Mouse (Mus musculus) common myeloid progenitor, adult 5-6 weeks (primary cell): ENCODE results near the gene Cdh13. TPM values are rescaled to one million over a fixed set of nuclear protein-coding genes. Genes with fewer than 3 reads are reported as not detected.

Experiments used
- ATAC-seq: replicated peaks from 2 replicates; pipeline ENCODE4 v1.8.0; 2016; ENCODE audit warnings: low read depth, mild to moderate bottlenecking, moderate TSS enrichment, inconsistent platforms; ENCODE audit not compliant: poor library complexity, severe bottlenecking
- total RNA-seq: library from RNA; stranded (forward); fragments of 200-1000, 187-1606 nt; gene quantifications from 2 replicates; pipeline ENCODE4 v1.2.3, GENCODE M21; 2017

The Cdh13 gene
- total RNA-seq, 1 experiment from 2014 or later: not detected

DNA sequence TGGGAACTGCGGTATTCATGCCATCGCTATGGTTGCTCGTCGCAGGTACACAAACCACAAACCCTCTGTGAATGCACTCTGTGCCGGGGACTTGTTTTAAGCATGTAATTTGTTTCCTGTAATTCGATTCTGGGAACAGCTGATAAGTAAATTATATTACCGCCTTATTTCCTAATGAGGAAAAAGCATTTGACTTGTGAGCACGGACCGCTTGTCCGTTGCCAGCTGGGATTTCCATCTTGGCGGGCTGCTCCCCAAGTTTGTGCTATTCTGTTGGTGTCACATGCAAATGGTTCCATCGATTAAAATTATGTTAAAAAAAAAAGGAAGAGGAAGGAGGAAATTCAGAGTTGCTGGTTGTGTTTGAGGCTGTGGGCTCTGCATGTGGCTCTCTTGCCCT lies 569.3 kb downstream of the Cdh13 start:
- no peak for ATAC-seq

DNA sequence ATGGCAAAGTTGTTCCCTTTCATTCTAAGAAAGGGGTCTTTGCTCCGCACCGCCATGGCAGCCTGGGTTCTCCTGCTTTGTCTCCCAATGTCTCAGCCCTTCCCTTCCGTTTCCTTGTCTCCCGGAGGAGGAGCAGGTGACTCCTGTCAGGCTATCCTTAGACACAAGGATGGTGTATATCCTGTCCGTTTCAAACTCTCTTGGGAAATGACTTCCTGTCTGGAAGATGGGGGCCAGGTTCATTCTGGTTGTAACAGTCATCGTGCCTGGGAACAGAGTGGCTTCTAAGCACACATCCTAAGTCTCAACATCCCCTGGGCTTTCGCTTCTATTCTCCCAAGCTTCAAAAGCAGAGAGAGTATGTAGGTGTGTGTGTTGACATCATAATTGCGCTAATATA lies 571.1 kb downstream of the Cdh13 start:
- ATAC-seq: no peak

DNA sequence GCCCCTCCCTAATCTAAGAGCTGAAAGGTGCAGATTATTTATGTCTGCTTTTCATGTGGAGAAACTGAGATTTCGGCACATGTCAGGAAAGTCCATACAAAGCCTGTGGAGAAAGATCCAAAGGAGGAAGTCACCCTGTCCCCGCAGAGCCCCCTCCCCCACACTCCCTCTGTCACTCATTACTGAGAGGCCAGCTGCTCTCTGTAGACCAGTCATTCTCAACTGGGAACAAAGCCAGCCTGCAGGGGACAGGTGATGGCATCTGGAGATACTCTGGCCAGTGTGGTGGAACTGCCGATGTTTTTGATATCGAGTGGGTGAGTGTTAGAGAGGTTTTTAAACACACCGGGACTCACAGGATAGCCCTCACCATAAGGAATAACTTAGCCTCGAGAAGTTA lies 582.8 kb downstream of the Cdh13 start:
- no peak for ATAC-seq

DNA sequence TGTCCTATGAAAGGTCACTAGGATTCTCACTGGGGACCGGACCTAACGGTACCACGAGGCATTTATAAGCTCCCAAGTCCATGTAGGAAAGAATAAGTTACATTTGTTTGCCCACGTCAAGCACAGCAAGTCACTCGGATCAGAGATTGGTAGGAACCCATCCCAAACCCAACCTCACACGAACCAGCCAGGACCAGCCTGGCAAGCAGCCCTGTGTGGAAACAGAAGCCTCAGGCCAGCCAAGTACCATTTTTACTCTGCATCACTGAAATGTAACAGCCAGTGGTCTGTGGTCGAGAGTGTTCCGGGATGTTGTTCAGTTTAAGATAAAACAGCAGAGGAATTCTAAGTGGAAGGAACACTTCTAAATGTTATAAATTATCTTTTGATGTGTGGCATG lies 587.2 kb downstream of the Cdh13 start:
- no peak for ATAC-seq

DNA sequence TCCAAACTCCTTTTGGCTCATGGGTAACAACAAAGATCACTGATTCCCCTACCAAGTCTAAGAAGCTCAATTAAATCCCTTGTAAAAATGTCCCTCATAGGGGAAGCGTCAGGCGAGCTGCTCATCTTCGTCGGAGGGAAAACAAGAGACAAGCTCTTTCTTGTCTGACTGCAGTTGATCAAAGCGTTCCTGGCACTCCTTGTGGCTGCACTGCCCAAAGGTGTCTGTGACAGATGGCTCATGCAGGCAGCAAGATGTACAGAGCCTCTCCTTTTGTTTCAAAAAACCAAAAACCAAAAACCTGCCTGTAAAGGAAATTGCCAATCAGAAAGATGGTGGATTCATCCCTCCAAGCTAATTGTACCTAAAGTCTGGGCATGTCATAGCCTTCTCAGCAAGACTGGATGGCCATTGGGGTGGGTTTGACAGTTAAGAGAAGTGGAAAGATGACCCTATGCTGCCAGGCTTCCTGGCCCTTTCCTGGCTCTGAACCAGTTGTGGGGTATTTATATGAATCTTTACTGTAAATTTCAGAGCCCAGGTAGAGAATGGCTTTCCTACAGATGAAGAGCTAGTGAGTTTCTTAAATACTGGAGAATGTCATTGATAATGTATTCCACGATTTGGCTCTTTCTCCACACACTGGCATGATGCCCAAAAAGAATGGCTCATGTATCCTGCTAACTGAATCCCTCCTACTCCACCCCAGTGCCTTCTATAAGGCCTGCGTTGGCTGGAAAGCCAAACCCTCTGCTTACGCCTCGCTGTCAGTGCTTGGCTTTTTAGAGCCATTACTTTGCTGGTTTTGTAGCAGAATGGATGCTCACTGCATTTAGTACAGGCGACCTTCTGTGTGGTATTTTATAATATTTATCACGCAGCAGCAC lies 596.6 kb downstream of the Cdh13 start:
- no peak for ATAC-seq

DNA sequence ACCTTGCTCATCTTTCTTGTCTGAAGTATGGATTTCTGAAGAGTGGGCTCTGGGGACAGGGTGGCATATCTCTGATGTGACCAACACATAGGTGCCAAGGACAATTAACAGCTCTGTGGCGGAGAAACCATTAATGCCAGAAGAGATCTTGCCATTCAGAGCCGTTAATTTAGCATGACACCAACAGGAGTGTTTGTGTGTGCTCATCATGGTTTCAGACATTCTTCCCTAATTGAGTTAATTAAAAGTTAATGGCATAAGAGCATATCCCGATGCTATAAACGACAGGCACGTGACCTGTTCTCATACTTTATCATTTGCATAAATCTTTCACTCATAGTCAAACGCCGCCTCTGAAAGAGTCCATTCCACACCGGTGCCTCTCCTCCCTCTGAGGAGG lies 600.8 kb downstream of the Cdh13 start:
- ATAC-seq: no peak

DNA sequence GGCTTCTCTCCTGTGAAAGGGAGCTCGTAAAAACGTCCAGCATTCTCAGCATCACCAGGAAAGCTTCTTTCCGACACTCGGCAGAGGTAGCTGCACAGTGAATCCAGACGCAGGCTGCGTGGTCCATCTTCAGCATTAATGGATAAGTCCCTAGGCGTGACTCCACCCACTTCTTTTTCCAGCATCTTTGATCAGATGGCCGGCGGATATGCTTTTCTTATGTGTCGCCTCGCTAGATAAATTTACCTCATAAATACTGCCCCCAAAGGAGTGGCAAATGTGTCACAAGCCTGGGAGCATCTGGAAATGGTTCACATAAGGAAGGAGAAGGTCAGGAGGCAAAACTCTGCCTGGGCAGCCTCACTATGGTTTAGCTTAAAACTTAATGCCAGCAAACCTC lies 601.5 kb downstream of the Cdh13 start:
- no peak for ATAC-seq

DNA sequence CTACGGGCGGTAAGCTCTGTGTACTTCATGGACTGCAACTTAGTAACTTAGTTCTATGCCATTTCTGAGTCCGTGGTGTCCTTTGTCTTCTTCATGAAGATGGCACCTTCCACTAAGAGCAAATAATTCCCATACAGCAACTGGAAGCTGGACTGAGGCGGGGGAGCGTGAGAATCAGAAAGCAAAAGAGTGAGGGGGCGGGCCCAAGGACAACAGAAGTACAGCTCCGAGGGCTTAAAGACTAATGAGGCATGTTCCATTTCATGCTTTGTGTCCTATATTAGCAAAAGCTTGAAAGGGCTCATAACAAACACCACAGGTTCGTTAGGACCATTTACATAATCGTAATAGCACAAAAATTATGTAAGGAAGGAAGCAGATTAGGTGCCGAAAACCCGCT lies 618.9 kb downstream of the Cdh13 start:
- ATAC-seq: no peak

DNA sequence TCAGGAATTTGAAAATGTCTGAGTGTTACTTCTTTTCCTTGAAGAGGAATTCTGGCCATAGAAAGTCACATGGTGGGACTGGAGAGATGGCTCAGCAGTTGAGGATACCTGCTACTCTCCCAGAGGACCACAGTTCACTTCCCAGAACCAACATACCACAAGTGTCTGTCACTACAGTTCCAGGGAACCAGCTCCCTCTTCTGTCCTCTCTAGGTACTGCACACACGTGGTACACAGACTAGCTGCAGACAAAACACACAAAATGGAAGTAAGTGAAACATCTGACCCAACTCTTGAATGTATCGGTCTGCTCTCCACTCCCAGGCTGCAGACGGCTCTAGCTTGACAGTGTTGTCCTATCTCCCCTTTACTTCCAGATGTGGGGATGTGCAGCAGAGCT lies 633.0 kb downstream of the Cdh13 start:
- ATAC-seq: no peak

DNA sequence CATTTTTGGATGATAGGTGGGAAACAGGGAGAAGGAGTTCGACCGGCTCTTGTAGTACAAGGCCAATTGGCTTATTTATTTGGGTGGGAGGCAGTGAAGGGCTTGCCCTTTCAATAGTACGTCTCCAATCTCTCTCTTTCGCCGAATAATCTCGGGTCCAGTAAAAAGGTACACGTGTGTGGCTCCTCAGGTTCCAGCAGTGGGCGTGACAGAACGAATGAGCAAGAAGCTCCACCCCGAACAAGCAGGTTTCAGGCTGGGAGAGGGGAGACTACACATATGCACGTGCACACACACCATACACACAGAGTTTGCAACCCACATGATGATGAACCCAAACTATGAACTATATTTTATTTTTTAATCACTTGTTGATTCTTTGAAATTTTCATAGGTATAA lies 653.9 kb downstream of the Cdh13 start:
- no peak for ATAC-seq

DNA sequence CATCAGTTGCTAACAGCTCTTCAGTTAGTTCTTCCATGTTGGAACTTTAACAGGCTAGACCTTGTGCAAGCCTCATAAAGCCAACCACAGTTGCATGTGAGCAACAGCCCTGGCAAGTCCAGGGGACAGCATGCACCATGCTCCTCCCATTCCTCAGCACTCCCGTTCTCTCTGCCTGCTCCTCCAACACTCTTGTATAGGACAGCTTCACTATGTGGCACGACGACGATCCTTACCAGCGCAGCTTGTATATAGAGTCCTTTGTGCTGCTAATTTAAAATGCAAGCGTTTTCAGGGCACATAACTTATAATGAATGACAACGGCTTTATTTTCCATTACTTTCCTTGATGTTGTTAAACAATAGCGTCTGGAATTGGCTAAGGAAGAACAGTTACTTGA lies 654.5 kb downstream of the Cdh13 start:
- no peak for ATAC-seq

DNA sequence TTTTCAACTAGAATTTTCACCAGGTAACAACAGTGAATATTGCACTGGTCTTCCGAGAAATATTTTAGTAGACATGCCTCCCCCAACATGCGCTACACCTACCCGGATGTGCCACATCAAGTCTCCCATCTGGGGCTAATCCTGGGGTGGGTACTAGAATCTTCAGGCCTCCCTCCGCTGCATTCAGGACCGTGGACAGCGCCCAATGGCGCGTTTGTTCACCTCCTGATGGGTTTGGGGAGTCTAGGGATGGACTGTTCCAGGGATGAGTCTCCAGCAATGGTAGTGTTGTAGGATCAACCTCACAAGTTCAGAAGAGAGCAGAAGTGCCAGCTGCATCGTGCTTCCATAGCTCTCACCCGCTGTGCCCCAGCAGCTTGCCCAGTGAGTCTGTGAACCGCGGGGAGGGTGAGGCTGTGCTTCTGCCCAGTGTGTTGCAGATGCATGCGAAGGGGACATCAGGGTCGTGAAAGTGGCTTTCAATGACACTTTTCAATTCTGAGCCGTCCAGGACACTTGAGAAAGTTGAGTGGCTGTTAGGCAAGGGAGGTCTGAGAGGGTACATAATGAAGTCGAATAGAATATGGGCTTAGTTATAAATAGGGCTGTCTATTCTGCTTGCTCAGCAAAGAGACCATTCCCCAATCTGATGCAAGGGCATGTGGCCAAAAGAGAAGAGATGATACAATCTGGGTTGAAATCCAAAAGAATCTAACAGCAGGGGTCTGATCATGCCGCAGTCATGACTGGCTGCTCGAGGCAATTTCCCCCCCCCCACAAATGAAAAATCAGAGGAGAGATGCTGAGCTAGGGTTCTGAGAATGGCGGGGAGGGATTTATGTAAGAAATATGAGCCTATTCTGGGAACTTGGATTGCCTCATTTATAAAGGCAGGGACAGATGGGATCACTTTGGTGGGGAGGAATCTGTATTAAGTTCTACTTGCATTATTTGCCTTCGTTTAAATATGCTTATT lies 668.5 kb downstream of the Cdh13 start:
- no peak for ATAC-seq

DNA sequence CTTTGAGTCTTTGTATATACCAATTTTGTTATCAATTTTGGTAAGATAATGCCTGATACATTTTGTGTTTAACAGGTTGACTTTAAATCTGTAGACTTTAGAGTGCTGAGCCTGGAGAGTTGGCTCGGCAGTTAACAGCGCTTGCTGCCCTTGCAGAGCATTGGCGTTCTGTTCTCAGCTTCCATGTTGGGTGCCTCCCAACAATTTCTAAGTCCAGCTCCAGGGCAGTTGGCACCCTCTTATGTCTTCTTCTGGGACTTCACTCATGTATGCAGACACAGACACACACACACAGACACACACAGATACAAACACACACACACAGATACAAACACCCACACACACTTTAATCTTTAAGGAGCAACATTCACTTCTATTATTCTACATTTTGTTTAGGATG lies 672.6 kb downstream of the Cdh13 start:
- ATAC-seq: no peak

DNA sequence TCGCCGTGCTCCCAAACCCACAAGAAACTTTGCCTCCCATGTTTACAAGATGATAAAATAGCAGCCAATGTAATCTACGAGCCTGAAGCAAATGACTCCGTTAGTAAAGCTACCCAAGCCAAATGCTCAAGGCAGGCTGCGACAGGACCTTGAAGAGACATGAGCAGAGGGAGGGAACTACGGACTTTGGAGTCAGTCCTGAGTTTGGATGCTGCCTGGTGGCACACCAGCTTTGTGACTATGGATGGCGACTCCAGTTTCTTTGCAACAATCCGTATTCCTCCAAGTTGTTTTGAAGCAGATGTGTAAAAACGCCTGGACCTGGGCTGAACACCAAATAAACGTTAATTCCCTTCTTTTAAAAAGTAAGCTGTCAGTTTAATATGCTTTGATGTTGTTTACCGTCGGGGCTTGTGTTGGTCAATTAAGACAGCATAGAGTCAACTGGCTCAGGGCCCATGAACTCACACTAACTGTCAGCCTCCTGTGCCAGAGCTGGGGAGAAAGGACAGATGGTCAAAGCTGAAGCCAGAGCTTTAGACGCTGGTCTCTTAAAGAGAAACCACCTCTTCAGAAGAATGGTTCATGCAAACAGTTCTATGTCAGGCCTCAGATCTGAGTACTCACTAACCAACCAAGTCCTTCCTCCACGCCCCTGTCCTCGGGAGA lies 678.5 kb downstream of the Cdh13 start:
- no peak for ATAC-seq

DNA sequence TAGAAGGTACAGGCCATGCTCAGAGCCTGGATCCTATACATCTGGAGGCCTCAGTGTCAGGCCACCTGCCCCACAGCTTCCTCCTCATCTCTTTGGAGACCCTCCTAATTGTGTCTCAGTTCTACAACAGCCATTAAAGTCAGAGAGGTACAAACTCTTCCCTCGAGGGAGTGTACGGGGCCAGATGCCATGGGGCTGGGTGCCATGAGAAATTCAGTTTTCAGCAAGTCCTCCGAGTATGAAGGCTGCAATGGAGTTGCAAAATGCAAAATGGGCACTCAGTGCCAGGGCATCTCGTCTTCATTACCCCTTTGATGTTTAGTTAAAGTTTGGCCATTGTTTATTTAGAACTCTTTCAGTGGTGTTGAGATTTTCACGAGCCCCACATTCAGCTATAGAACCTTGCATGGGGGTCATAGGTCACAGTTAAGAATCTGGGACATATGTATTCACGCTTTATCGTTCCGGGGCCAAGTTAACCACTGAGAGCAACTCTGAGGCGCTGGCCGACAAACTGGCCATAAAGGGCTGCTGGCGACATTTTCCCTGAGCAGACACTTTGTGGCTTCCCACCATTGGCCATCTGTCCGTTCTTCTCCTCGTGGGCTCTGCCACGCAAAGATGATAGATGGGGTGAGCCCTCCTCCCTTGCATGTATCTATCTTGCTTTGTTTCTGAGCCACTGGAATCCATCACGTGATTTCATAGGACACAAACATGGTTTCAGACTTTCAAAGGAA lies 681.7 kb downstream of the Cdh13 start:
- ATAC-seq: no peak

DNA sequence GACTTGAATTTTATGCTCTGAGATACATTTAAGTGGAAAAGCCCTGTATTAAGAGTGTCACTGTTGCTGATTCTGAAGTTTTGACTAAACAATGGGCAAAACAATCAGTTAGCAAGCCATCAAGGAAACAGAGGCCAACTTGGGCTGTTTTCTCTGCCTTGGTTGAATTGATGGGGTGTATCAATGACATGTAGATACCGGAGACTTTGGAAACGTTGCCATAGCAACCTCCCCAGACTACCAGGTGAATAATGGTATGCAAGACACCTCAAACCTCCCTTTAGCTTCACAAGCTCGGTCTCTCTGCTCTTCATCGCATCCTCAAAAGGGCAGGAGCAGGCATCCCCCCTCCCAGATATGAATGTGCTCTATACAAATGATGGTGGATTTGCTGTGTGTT lies 685.4 kb downstream of the Cdh13 start:
- no peak for ATAC-seq

DNA sequence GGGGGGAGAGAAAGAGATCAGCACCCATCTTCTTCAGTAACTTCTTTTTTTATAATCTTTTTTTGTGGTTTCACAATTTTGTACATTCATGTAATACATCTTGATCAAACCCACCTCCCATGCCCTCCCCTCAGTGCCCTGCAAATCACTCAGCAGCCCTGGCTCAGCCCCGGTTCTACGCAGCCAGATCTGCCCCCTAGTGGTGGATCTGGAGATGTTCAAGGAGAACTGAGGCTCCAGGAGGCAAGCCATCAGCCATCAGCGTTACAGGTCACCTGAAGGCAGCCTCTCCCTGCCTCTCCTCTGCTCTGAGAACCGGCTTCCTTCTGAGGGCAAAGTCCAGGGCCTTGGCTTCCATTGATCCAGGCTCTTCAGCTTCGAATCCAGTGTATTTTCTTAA lies 696.3 kb downstream of the Cdh13 start:
- no peak for ATAC-seq

DNA sequence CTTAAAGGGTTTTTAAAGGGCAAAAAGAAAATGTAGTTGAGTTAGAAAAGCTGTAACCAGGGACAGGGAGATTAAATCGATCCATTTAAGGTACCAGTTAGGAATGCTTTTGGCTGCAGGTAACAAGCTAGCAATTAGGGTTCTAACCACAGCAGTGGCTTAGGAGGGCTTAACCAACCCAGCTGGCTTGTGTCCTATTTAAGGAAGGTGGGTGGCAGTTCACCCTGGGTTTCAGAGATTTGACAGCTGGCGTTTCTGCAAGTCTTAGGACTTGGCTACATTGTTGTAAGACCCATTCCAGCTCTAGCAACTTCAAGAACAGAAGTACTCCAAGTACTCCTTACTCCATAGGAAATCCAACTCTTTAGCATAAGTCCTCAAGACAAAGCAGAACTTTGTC lies 700.2 kb downstream of the Cdh13 start:
- no peak for ATAC-seq

DNA sequence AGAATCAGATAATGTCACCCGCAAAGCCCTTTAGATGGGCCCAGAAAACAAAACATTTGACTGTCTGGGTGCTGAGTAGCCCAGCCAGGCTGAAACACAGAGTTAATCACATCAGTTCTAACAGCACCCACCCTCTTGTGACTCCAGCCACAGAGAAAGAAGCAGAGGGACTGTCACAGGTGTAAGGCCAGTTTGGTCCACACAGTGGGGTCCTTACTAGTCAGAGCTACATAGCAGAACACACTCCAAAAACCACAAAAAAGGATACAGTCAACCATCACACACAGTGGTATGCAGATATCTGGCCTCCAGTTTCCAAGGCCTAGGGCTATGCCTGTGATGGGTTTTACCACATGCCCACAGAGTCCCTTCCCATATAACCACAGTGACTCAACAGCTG lies 703.3 kb downstream of the Cdh13 start:
- ATAC-seq: no peak

DNA sequence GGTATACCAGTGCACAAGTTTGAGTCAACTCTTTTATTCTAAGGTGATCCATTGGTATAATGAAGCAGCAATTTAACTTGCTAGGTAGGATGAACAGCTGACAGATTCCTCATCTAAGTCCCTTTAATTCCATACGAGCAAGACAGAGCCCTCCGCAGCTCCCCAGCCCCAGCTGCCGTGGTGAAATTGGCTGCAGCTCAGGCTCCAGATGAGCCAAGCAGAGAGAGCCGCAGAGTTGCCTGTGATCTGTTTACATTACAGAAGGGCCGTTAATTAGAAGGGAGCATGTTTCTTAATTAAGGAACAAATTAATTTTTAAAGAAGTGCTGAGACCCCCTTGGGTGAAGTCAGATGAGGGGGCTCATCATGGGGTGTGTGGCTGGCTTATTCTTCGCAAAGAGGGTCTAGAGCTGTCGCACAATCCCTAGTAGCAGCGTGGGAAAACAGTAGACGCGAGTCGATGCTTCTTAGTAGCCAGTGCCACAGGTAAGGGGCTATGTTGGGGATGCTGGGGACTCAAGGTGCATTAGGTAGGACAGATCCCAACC lies 712.2 kb downstream of the Cdh13 start:
- no peak for ATAC-seq
